Mouse (Mus musculus) forebrain, embryonic 11.5 days (tissue): ENCODE results near the gene Dok3. TPM values are rescaled to one million over a fixed set of nuclear protein-coding genes. Genes with fewer than 3 reads are reported as not detected.
A peak's percentile ranks its signal among the peaks of the same experiment; 100 is the strongest.

Experiments
- ATAC-seq: fragments of 200-750 bp; cut with Nextera tagmentation; replicated peaks from 2 replicates; pipeline ENCODE4 v1.8.0; 2017; ENCODE audit warnings: moderate TSS enrichment; ENCODE audit not compliant: low FRiP score
- DNase-seq: peaks from one replicate; pipeline ENCODE4 v3.0.0-alpha.2; 2017; ENCODE audit warnings: low spot score
- H3K27ac ChIP-seq: fragments of 300-500 bp; sonication (generic); 2 replicates; pipeline ENCODE4 v1.5.1; 2014; ENCODE audit warnings: low read depth, low read length
- H3K27me3 ChIP-seq: fragments of 300-500 bp; sonication (generic); 2 replicates; pipeline ENCODE4 v1.6.1; 2014; ENCODE audit warnings: mild to moderate bottlenecking, low read length, mixed read lengths; ENCODE audit not compliant: control insufficient read depth, insufficient read depth
- H3K36me3 ChIP-seq: fragments of 300-500 bp; sonication (generic); 2 replicates; pipeline ENCODE4 v1.6.1; 2014; ENCODE audit warnings: mild to moderate bottlenecking, low read length, moderate library complexity, mixed read lengths; ENCODE audit not compliant: control insufficient read depth, insufficient read depth
- H3K4me1 ChIP-seq: fragments of 300-500 bp; sonication (generic); replicated peaks from 2 replicates; pipeline ENCODE4 v1.6.1; 2014; ENCODE audit warnings: low read length, mixed read lengths; ENCODE audit not compliant: control insufficient read depth, insufficient read depth
- H3K4me2 ChIP-seq: fragments of 300-500 bp; sonication (generic); 2 replicates; pipeline ENCODE4 v1.6.1; 2014; ENCODE audit warnings: low read depth, mild to moderate bottlenecking, low read length, moderate library complexity, mixed read lengths; ENCODE audit not compliant: severe bottlenecking
- H3K4me3 ChIP-seq: fragments of 300-500 bp; sonication (generic); 2 replicates; pipeline ENCODE4 v1.5.1; 2014; ENCODE audit warnings: low read depth, low read length
- H3K9ac ChIP-seq: fragments of 300-500 bp; sonication (generic); 2 replicates; pipeline ENCODE4 v1.6.1; 2014; ENCODE audit warnings: low read length
- H3K9me3 ChIP-seq: fragments of 300-500 bp; sonication (generic); 2 replicates; pipeline ENCODE4 v1.6.1; 2016; ENCODE audit warnings: low read length, mixed read lengths; ENCODE audit not compliant: control insufficient read depth
- WGBS: fragments of 180-500 bp; shearing (Covaris S2); extraction: QIAGEN DNeasy Blood & Tissue Kit; methylation state at CpG from one replicate; pipeline ENCODE4 v1.1.7; 2014; 5-methylcytosine and 5-hydroxymethylcytosine counted together
- polyA plus RNA-seq: library from polyadenylated mRNA; unstranded; fragments of >200 nt; fragmentation: Nextera tagmentation; extraction: Ambion mirVana; gene quantifications from 2 replicates; pipeline ENCODE4 v1.2.1, GENCODE M21; 2014

Dok3 gene
- polyA plus RNA-seq, 1 experiment from 2014 or later, result 3.9 TPM

GRCm38 (mm10) chr13:55516955-55517354 is 12.1 kb downstream of the Dok3 start:
- Histone ChIP-seq H3K36me3 (no peaks in the 10 kb centered on the region), H3K4me3 (no peak overlapping the region), H3K4me1 (peaks cover 6% of the 10 kb centered on the region), H3K27ac (no peak overlapping the region), H3K27me3 (no peaks in the 10 kb centered on the region), H3K9ac (no peak overlapping the region), H3K9me3 (no peaks in the 10 kb centered on the region), H3K4me2 (no peak overlapping the region)
- 8% methylated on average over 5 of the region's 5 CpGs for WGBS
- ATAC-seq, result no peak
- DNase-seq, result peak; percentile 95

- 38% methylated on average over 9 of the region's 9 CpGs for WGBS
- Histone ChIP-seq H3K4me3 (peak overlapping the region; percentile 83; the same call in 1 of the 2 replicates), H3K9ac (no peak overlapping the region), H3K9me3 (no peaks in the 10 kb centered on the region), H3K27ac (no peak overlapping the region), H3K4me2 (peak overlapping the region; percentile 98), H3K36me3 (no peaks in the 10 kb centered on the region), H3K4me1 (peaks cover 25% of the 10 kb centered on the region), H3K27me3 (no peaks in the 10 kb centered on the region)
- no peak for ATAC-seq
- DNase-seq, result no peak
Observed at GRCm38 (mm10) chr13:55513828-55514227, 15.3 kb downstream of the Dok3 start.

DNA sequence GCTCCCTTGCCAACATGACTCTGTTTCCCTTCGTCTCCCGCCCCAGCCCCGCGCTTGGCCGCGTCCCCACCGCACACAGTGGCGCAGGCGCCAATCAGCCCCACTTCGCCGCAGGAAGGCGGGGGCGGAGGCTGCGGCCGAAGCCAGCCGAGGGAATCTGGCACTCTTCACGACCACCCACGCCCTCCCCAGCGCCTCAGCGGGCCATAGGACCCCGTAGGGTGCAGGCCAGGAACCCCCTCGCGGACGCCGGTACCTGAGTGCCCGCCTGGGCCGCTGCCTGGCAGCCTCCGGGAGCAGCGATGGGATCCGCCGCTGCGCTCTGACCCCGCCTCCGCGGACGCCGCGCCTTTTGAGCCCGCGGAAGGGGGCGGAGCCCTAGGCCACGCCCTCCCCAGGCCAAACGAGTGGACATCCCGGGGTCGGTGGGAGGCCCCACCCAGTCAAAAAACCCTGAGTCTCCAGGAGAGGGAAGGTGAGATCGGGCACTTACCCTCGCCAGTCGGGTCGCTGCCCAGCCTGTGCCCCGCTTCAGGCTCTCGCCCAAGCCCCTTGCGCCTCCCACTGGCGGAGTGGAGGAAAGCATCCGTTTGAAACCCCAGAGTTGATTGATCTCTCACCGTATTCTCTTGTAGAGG is 15.9 kb downstream of the Dok3 start, which contains the start of gene Pdlim7:
Gene Pdlim7 (minus strand): TSS at position 566 of the 638 bp plus-strand sequence.
- peak; percentile 79 for ATAC-seq
- peak within 1 kb of the TSS; percentile 83 for H3K4me3 ChIP-seq
- no peaks in the 10 kb centered on the region for H3K27me3 ChIP-seq

GRCm38 (mm10) chr13:55512379-55513031 is 16.6 kb downstream of the Dok3 start:
- Histone ChIP-seq H3K4me2 (peak overlapping the region; percentile 98), H3K27ac (0 out of 2 replicates have a peak overlapping the region, but pooled peaks have one; percentile 6), H3K4me1 (peaks cover 25% of the 10 kb centered on the region), H3K36me3 (peaks cover 3% of the 10 kb centered on the region; the same call in 1 of the 2 replicates), H3K27me3 (no peaks in the 10 kb centered on the region), H3K9ac (peak overlapping the region; percentile 88), H3K4me3 (peak overlapping the region; percentile 83), H3K9me3 (no peaks in the 10 kb centered on the region)
- DNase-seq (peak; percentile 74), ATAC-seq (peak; percentile 54)
- 3% methylated on average over 25 of the region's 25 CpGs for WGBS

More for the DNA sequence above, 15.9 kb downstream of the Dok3 start, which contains the start of gene Pdlim7:
- under 1% methylated on average over 55 of the region's 55 CpGs for WGBS
- H3K27ac ChIP-seq, result 0 out of 2 replicates have a peak within 1 kb of the TSS, but pooled peaks have one; percentile 31
- H3K36me3 ChIP-seq, result peaks cover 3% of the 10 kb centered on the region; the same call in 1 of the 2 replicates
- H3K4me1 ChIP-seq, result peaks cover 25% of the 10 kb centered on the region
- H3K4me2 ChIP-seq, result peak within 1 kb of the TSS; percentile 98
- H3K9me3 ChIP-seq, result no peaks in the 10 kb centered on the region
- peak; percentile 94 for DNase-seq
- peak within 1 kb of the TSS; percentile 88 for H3K9ac ChIP-seq

DNA sequence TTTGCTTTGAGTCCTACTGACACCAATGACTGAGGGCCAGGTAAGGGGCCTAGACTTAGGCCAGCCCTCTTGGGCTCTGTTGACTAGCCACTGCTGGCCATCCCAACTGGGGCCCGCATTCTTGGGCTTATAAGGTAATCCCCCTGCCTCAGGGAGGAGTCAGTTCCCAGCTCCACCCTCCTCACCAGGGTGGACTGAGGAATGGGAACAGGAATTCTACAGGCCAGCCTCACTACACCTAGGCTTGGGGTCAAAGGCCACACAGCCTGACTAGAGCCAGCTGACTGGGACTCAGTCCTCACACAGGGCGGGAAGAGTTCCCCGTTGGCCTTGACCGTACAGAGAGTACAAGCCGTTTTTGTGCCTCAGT is 17.6 kb downstream of the Dok3 start:
- no peaks in the 10 kb centered on the region for H3K27me3 ChIP-seq
- peaks cover 3% of the 10 kb centered on the region; the same call in 1 of the 2 replicates for H3K36me3 ChIP-seq
- H3K9ac ChIP-seq, result peak overlapping the region; percentile 33; the same call in 1 of the 2 replicates
- H3K4me3 ChIP-seq, result peak overlapping the region; percentile 2; the same call in 1 of the 2 replicates
- H3K4me1 ChIP-seq, result peaks cover 25% of the 10 kb centered on the region
- DNase-seq (no peak), ATAC-seq (no peak)
- WGBS, result 28% methylated on average over 5 of the region's 5 CpGs
- no peaks in the 10 kb centered on the region for H3K9me3 ChIP-seq
- peak overlapping the region; percentile 98 for H3K4me2 ChIP-seq
- peak overlapping the region; percentile 72; the same call in 1 of the 2 replicates for H3K27ac ChIP-seq

DNA sequence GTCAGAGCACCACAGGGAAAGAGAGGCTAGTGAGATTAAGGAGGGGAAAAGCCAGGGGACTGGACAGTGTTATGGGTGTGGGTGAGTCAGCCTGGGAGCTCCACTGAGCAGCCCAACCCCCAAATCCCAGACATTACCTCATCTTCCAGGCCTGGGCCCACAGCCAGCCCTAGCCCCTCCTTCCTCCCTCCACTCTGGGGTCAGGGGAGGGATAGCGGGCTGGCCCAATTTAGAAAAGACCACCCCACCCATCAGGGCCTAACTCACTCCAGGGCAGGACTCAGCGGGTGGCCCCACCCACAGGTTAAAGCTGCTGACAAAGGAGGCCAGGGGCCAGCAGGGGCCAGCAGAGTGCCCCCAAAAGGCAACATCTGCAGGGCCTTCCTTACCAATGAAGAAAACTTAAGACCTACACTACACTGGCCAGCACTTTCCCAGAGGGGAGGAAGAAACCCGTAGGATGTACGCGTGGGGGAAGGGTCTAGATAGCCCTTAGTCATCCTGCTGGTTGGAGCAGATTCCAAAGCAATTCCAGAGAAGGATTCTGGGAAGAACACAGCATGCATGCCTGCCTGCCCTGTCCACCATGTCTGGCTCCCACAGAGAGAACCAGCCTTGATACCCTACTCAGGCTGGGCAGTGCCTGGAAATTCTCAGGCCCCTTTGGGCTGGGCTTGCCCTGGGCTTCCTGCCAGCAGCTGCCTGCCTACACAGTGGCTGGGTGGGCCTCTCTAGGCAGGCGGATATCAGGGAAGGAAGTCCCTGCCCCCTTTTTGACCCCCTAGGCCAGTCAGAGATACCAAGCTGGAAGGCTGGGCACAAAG is 18.2 kb downstream of the Dok3 start:
- 9% methylated on average over 6 of the region's 6 CpGs for WGBS
- H3K36me3 ChIP-seq, result peaks cover 3% of the 10 kb centered on the region; the same call in 1 of the 2 replicates
- H3K9me3 ChIP-seq, result no peaks in the 10 kb centered on the region
- H3K4me3 ChIP-seq, result peak overlapping the region; percentile 2
- H3K27ac ChIP-seq, result peak overlapping the region; percentile 72
- peak; percentile 63 for ATAC-seq
- peak overlapping the region; percentile 33; the same call in 1 of the 2 replicates for H3K9ac ChIP-seq
- peak; percentile 73 for DNase-seq
- H3K4me2 ChIP-seq, result peak overlapping the region; percentile 98
- peaks cover 25% of the 10 kb centered on the region for H3K4me1 ChIP-seq
- H3K27me3 ChIP-seq, result no peaks in the 10 kb centered on the region

- no peak for DNase-seq
- 27% methylated on average over 3 of the region's 3 CpGs for WGBS
- ATAC-seq, result 0 out of 2 replicates have a peak, but pooled peaks have one; percentile 1
- H3K27ac ChIP-seq, result peak overlapping the region; percentile 72
- peak overlapping the region; percentile 98; the same call in 1 of the 2 replicates for H3K4me2 ChIP-seq
- H3K9me3 ChIP-seq, result no peaks in the 10 kb centered on the region
- peaks cover 5% of the 10 kb centered on the region for H3K36me3 ChIP-seq
- no peak overlapping the region for H3K4me3 ChIP-seq
- 0 out of 2 replicates have a peak overlapping the region, but pooled peaks have one; percentile 12 for H3K9ac ChIP-seq
- peaks cover 25% of the 10 kb centered on the region for H3K4me1 ChIP-seq
- H3K27me3 ChIP-seq, result no peaks in the 10 kb centered on the region
Observed at GRCm38 (mm10) chr13:55510332-55510667, 18.8 kb downstream of the Dok3 start.

DNA sequence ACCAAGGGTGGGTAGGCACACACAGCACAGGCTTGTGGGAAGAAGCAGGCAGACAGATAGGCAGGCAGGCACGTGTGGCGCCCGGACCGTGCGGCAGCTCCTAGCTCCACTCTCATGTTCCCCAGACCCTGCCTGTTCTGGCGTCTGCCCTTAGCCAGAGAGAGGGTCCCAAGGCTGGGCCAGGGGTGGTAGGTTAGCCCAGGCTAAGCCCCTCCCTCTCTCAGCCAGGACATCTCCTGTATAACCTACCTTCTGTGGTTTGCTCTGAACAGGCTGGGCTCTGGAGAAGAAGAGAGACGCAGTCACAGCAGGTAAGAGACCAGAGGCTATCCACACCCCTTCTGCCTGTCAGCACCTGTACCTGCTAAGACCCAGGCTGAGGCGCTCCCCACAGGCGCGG is 20.6 kb downstream of the Dok3 start:
- Histone ChIP-seq H3K27ac (no peak overlapping the region), H3K4me2 (no peak overlapping the region), H3K9ac (no peak overlapping the region), H3K4me1 (peaks cover 25% of the 10 kb centered on the region), H3K27me3 (no peaks in the 10 kb centered on the region), H3K9me3 (no peaks in the 10 kb centered on the region), H3K4me3 (no peak overlapping the region), H3K36me3 (peaks cover 11% of the 10 kb centered on the region)
- 89% methylated on average over 10 of the region's 10 CpGs for WGBS
- no peak for ATAC-seq
- no peak for DNase-seq
